Mouse (Mus musculus) liver, embryonic 13.5 days (tissue): ENCODE measurements around the gene Map3k15. TPM values are rescaled to one million over a fixed set of nuclear protein-coding genes. Genes with fewer than 3 reads are reported as not detected.

Experiments
- ATAC-seq: fragments of 200-750 bp; cut with Nextera tagmentation; 2 replicates; pipeline ENCODE4 v1.8.0; 2017; ENCODE audit warnings: low read depth, mild to moderate bottlenecking, moderate number of reproducible peaks, moderate library complexity
- DNase-seq: peaks from one replicate; pipeline ENCODE4 v3.0.0; 2022
- H3K27ac ChIP-seq: fragments of 300-500 bp; sonication (generic); 2 replicates; pipeline ENCODE4 v1.5.1; 2015; ENCODE audit warnings: moderate library complexity, mild to moderate bottlenecking, inconsistent platforms
- H3K27me3 ChIP-seq: fragments of 300-500 bp; sonication (generic); 2 replicates; pipeline ENCODE4 v1.6.1; 2015; ENCODE audit warnings: mild to moderate bottlenecking, inconsistent platforms
- H3K36me3 ChIP-seq: fragments of 300-500 bp; sonication (generic); 2 replicates; pipeline ENCODE4 v1.6.1; 2015; ENCODE audit warnings: mild to moderate bottlenecking, inconsistent platforms
- H3K4me1 ChIP-seq: fragments of 300-500 bp; sonication (generic); replicated peaks from 2 replicates; pipeline ENCODE4 v1.6.1; 2015; ENCODE audit warnings: inconsistent platforms
- H3K4me2 ChIP-seq: fragments of 300-500 bp; sonication (generic); 2 replicates; pipeline ENCODE4 v1.6.1; 2015; ENCODE audit warnings: inconsistent platforms, mild to moderate bottlenecking, moderate library complexity
- H3K4me3 ChIP-seq: fragments of 300-500 bp; sonication (generic); replicated peaks from 2 replicates; pipeline ENCODE4 v1.5.1; 2015; ENCODE audit warnings: mild to moderate bottlenecking, inconsistent platforms
- H3K9ac ChIP-seq: fragments of 300-500 bp; sonication (generic); 2 replicates; pipeline ENCODE4 v1.6.1; 2015; ENCODE audit warnings: mild to moderate bottlenecking, inconsistent platforms
- H3K9me3 ChIP-seq: fragments of 300-500 bp; sonication (generic); replicated peaks from 2 replicates; pipeline ENCODE4 v1.6.1; 2016; ENCODE audit warnings: inconsistent platforms
- WGBS: fragments of 180-500 bp; shearing (Covaris S2); methylation state at CpG from one replicate; pipeline ENCODE4 v1.1.7; 2015; ENCODE audit not compliant: insufficient replicate concordance; 5-methylcytosine and 5-hydroxymethylcytosine counted together
- polyA plus RNA-seq: library from polyadenylated mRNA; unstranded; fragments of >200 nt; fragmentation: Nextera tagmentation; extraction: Ambion mirVana; gene quantifications from 2 replicates; pipeline ENCODE4 v1.2.1, GENCODE M21; 2015

Map3k15 gene
- polyA plus RNA-seq, 1 experiment from 2014 or later, result 0.10 TPM

GRCm38 (mm10) chrX:160136153-160136552 is 147.9 kb downstream of the Map3k15 start:
- H3K4me1 ChIP-seq, result peaks cover 21% of the 10 kb centered on the region
- no peaks in the 10 kb centered on the region for H3K9me3 ChIP-seq
- H3K36me3 ChIP-seq, result peaks cover 5% of the 10 kb centered on the region
- H3K4me2 ChIP-seq, result peak overlapping the region; percentile 72
- 40% methylated on average over 5 of the region's 5 CpGs for WGBS
- H3K27me3 ChIP-seq, result no peaks in the 10 kb centered on the region
- H3K9ac ChIP-seq, result peak overlapping the region; percentile 81
- ATAC-seq (no peak), DNase-seq (no peak)
- no peak overlapping the region for H3K27ac ChIP-seq
- H3K4me3 ChIP-seq, result peak overlapping the region; percentile 75

GRCm38 (mm10) chrX:160137177-160137860 is 149.1 kb downstream of the Map3k15 start:
- peak overlapping the region; percentile 75 for H3K4me3 ChIP-seq
- no peaks in the 10 kb centered on the region for H3K9me3 ChIP-seq
- peaks cover 21% of the 10 kb centered on the region for H3K4me1 ChIP-seq
- DNase-seq, result no peak
- H3K27ac ChIP-seq, result peak overlapping the region; percentile 84
- H3K4me2 ChIP-seq, result peak overlapping the region; percentile 72
- WGBS, result 24% methylated on average over 18 of the region's 18 CpGs
- no peaks in the 10 kb centered on the region for H3K27me3 ChIP-seq
- peak overlapping the region; percentile 81 for H3K9ac ChIP-seq
- no peaks in the 10 kb centered on the region for H3K36me3 ChIP-seq
- no peak for ATAC-seq

GRCm38 (mm10) chrX:160137861-160138717 is 149.9 kb downstream of the Map3k15 start, which contains the start of gene Pdha1:
TSS of gene Pdha1 (minus strand) at chrX:160138413.
- H3K4me1 ChIP-seq, result peaks cover 21% of the 10 kb centered on the region
- H3K9me3 ChIP-seq, result no peaks in the 10 kb centered on the region
- H3K27me3 ChIP-seq, result no peaks in the 10 kb centered on the region
- peak; percentile 80 for DNase-seq
- WGBS, result 16% methylated on average over 63 of the region's 67 CpGs
- H3K27ac ChIP-seq, result peak within 1 kb of the TSS; percentile 84
- peak within 1 kb of the TSS; percentile 81 for H3K9ac ChIP-seq
- peak; percentile 96 for ATAC-seq
- H3K36me3 ChIP-seq, result no peaks in the 10 kb centered on the region
- H3K4me2 ChIP-seq, result peak within 1 kb of the TSS; percentile 72
- peak within 1 kb of the TSS; percentile 75 for H3K4me3 ChIP-seq

GRCm38 (mm10) chrX:160146806-160147205 is 158.6 kb downstream of the Map3k15 start:
- 56% methylated on average over 4 of the region's 4 CpGs for WGBS
- H3K9me3 ChIP-seq, result no peaks in the 10 kb centered on the region
- ATAC-seq, result no peak

GRCm38 (mm10) chrX:160147406-160147805 is 159.2 kb downstream of the Map3k15 start:
- Histone ChIP-seq H3K27ac (no peak overlapping the region), H3K27me3 (no peaks in the 10 kb centered on the region), H3K4me3 (no peak overlapping the region), H3K9ac (no peak overlapping the region), H3K4me1 (no peaks in the 10 kb centered on the region), H3K4me2 (no peak overlapping the region), H3K9me3 (no peaks in the 10 kb centered on the region), H3K36me3 (no peaks in the 10 kb centered on the region)
- ATAC-seq (no peak), DNase-seq (no peak)
- WGBS, result 68% methylated on average over 3 of the region's 3 CpGs

More at GRCm38 (mm10) chrX:160146806-160147205, 158.6 kb downstream of the Map3k15 start:
- Histone ChIP-seq H3K9ac (no peak overlapping the region), H3K27ac (no peak overlapping the region), H3K4me1 (no peaks in the 10 kb centered on the region), H3K36me3 (no peaks in the 10 kb centered on the region), H3K4me2 (no peak overlapping the region), H3K27me3 (no peaks in the 10 kb centered on the region), H3K4me3 (no peak overlapping the region)
- no peak for DNase-seq

- DNase-seq (no peak), ATAC-seq (no peak)
- Histone ChIP-seq H3K36me3 (no peaks in the 10 kb centered on the region), H3K9ac (no peak overlapping the region), H3K4me1 (no peaks in the 10 kb centered on the region), H3K4me3 (no peak overlapping the region), H3K27ac (no peak overlapping the region), H3K9me3 (no peaks in the 10 kb centered on the region), H3K4me2 (no peak overlapping the region), H3K27me3 (no peaks in the 10 kb centered on the region)
- WGBS, result 67% methylated on average over 3 of the region's 3 CpGs
Observed at GRCm38 (mm10) chrX:160148859-160149258, 160.6 kb downstream of the Map3k15 start.

GRCm38 (mm10) chrX:160153147-160153815 is 165.0 kb downstream of the Map3k15 start:
- no peak overlapping the region for H3K9ac ChIP-seq
- no peaks in the 10 kb centered on the region for H3K9me3 ChIP-seq
- H3K4me3 ChIP-seq, result no peak overlapping the region
- no peaks in the 10 kb centered on the region for H3K27me3 ChIP-seq
- 44% methylated on average over 4 of the region's 4 CpGs for WGBS
- H3K27ac ChIP-seq, result no peak overlapping the region
- no peak overlapping the region for H3K4me2 ChIP-seq
- no peaks in the 10 kb centered on the region for H3K4me1 ChIP-seq
- no peaks in the 10 kb centered on the region for H3K36me3 ChIP-seq
- DNase-seq (no peak), ATAC-seq (no peak)

- Histone ChIP-seq H3K4me1 (no peaks in the 10 kb centered on the region), H3K36me3 (no peaks in the 10 kb centered on the region), H3K9ac (no peak overlapping the region), H3K27ac (no peak overlapping the region), H3K9me3 (no peaks in the 10 kb centered on the region), H3K4me2 (no peak overlapping the region), H3K4me3 (no peak overlapping the region), H3K27me3 (no peaks in the 10 kb centered on the region)
- no peak for DNase-seq
- 69% methylated on average over 3 of the region's 3 CpGs for WGBS
- no peak for ATAC-seq
Observed at GRCm38 (mm10) chrX:160164259-160164658, 176.0 kb downstream of the Map3k15 start.

- DNase-seq, result no peak
- no peaks in the 10 kb centered on the region for H3K4me1 ChIP-seq
Observed at GRCm38 (mm10) chrX:160166246-160166985, 178.2 kb downstream of the Map3k15 start.

GRCm38 (mm10) chrX:160170150-160170549 is 181.9 kb downstream of the Map3k15 start:
- 11% methylated on average over 3 of the region's 3 CpGs for WGBS
- Histone ChIP-seq H3K27me3 (no peaks in the 10 kb centered on the region), H3K4me3 (no peak overlapping the region), H3K36me3 (no peaks in the 10 kb centered on the region), H3K4me1 (no peaks in the 10 kb centered on the region), H3K4me2 (no peak overlapping the region), H3K9me3 (no peaks in the 10 kb centered on the region), H3K27ac (no peak overlapping the region), H3K9ac (no peak overlapping the region)
- DNase-seq (peak; percentile 0), ATAC-seq (no peak)

More at GRCm38 (mm10) chrX:160166246-160166985, 178.2 kb downstream of the Map3k15 start:
- no peak for ATAC-seq
- Histone ChIP-seq H3K27me3 (no peaks in the 10 kb centered on the region), H3K4me2 (no peak overlapping the region), H3K36me3 (no peaks in the 10 kb centered on the region), H3K9ac (no peak overlapping the region), H3K27ac (no peak overlapping the region), H3K9me3 (no peaks in the 10 kb centered on the region), H3K4me3 (no peak overlapping the region)
- WGBS, result 40% methylated on average over 6 of the region's 6 CpGs
